Mouse (Mus musculus): Measurements from ENCODE around the gene Mef2a. TPM values are rescaled to one million over a fixed set of nuclear protein-coding genes. Genes with fewer than 3 reads are reported as not detected.

The Mef2a gene
- polyA plus RNA-seq, 1 experiment from 2014 or later: 31.6 TPM

- H3K4me1 ChIP-seq (ENCODE audit: control insufficient read depth, insufficient read depth, low read length): no peaks in the 10 kb centered on the region
- H3K4me2 ChIP-seq (ENCODE audit: low read depth): no peak overlapping the region
- WGBS: 88% methylated on average over 6 of the region's 6 CpGs
- no peaks in the 10 kb centered on the region for H3K27me3 ChIP-seq (ENCODE audit: control insufficient read depth, insufficient read depth, low read length)
- no peaks in the 10 kb centered on the region for H3K9me3 ChIP-seq (ENCODE audit: control insufficient read depth, low read length)
- H3K27ac ChIP-seq (ENCODE audit: low read depth, low read length): no peak overlapping the region
- no peak overlapping the region for H3K9ac ChIP-seq (ENCODE audit: low read length)
- no peak overlapping the region for H3K4me3 ChIP-seq (ENCODE audit: low read depth, low read length)
- ATAC-seq (ENCODE audit: insufficient read depth, low FRiP score, low TSS enrichment): no peak
- no peak for DNase-seq (ENCODE audit: low spot score)
- H3K36me3 ChIP-seq (ENCODE audit: control insufficient read depth, insufficient read depth, low read length): no peaks in the 10 kb centered on the region
Measured at GRCm38 (mm10) chr7:67353667-67354066, 19.0 kb downstream of the Mef2a start.

GRCm38 (mm10) chr7:67352989-67353388 lies 19.7 kb downstream of the Mef2a start:
- Histone ChIP-seq H3K9me3 (ENCODE audit: control insufficient read depth, low read length) (no peaks in the 10 kb centered on the region), H3K27me3 (ENCODE audit: control insufficient read depth, insufficient read depth, low read length) (no peaks in the 10 kb centered on the region), H3K36me3 (ENCODE audit: control insufficient read depth, insufficient read depth, low read length) (no peaks in the 10 kb centered on the region), H3K4me2 (ENCODE audit: low read depth) (no peak overlapping the region), H3K9ac (ENCODE audit: low read length) (no peak overlapping the region), H3K4me3 (ENCODE audit: low read depth, low read length) (no peak overlapping the region), H3K4me1 (ENCODE audit: control insufficient read depth, insufficient read depth, low read length) (no peaks in the 10 kb centered on the region), H3K27ac (ENCODE audit: low read depth, low read length) (no peak overlapping the region)
- no peak for ATAC-seq (ENCODE audit: insufficient read depth, low FRiP score, low TSS enrichment)
- WGBS: 74% methylated on average over 4 of the region's 4 CpGs
- no peak for DNase-seq (ENCODE audit: low spot score)

DNA sequence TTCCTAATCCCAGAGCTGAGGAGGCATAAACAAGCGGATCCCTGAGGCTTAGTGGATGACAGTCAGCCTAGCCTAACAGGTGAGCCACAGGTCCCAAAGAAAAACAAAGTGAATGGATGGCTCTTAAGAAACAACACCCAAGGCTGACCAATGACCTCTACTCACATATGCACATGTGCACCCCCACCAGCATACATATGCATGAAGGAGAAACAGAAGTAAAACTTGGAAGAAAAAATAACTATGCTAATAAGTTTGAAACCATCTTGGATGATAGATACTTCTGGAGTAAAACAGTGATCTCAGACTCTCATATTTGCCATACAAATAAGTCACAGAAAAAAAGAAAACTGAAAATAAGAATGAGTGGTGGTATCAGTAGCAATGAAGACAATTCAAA lies 28.2 kb downstream of the Mef2a start:
- no peak overlapping the region for H3K27ac ChIP-seq (ENCODE audit: low read depth, low read length)
- H3K36me3 ChIP-seq (ENCODE audit: control insufficient read depth, insufficient read depth, low read length): no peaks in the 10 kb centered on the region
- H3K4me2 ChIP-seq (ENCODE audit: low read depth): no peak overlapping the region
- no peaks in the 10 kb centered on the region for H3K4me1 ChIP-seq (ENCODE audit: control insufficient read depth, insufficient read depth, low read length)
- ATAC-seq (ENCODE audit: insufficient read depth, low FRiP score, low TSS enrichment) (no peak), DNase-seq (ENCODE audit: low spot score) (no peak)
- WGBS: 76% methylated on average over 1 of the region's 1 CpGs
- H3K4me3 ChIP-seq (ENCODE audit: low read depth, low read length): no peak overlapping the region
- no peaks in the 10 kb centered on the region for H3K9me3 ChIP-seq (ENCODE audit: control insufficient read depth, low read length)
- H3K9ac ChIP-seq (ENCODE audit: low read length): no peak overlapping the region
- no peaks in the 10 kb centered on the region for H3K27me3 ChIP-seq (ENCODE audit: control insufficient read depth, insufficient read depth, low read length)

- Histone ChIP-seq H3K4me2 (ENCODE audit: low read depth) (no peak overlapping the region), H3K27ac (ENCODE audit: low read depth, low read length) (no peak overlapping the region), H3K4me3 (ENCODE audit: low read depth, low read length) (no peak overlapping the region), H3K9ac (ENCODE audit: low read length) (no peak overlapping the region), H3K36me3 (ENCODE audit: control insufficient read depth, insufficient read depth, low read length) (no peaks in the 10 kb centered on the region), H3K9me3 (ENCODE audit: control insufficient read depth, low read length) (no peaks in the 10 kb centered on the region), H3K4me1 (ENCODE audit: control insufficient read depth, insufficient read depth, low read length) (no peaks in the 10 kb centered on the region), H3K27me3 (ENCODE audit: control insufficient read depth, insufficient read depth, low read length) (no peaks in the 10 kb centered on the region)
- 86% methylated on average over 7 of the region's 7 CpGs for WGBS
- DNase-seq (ENCODE audit: low spot score) (no peak), ATAC-seq (ENCODE audit: insufficient read depth, low FRiP score, low TSS enrichment) (no peak)
Measured at GRCm38 (mm10) chr7:67342067-67342625, 30.5 kb downstream of the Mef2a start.

DNA sequence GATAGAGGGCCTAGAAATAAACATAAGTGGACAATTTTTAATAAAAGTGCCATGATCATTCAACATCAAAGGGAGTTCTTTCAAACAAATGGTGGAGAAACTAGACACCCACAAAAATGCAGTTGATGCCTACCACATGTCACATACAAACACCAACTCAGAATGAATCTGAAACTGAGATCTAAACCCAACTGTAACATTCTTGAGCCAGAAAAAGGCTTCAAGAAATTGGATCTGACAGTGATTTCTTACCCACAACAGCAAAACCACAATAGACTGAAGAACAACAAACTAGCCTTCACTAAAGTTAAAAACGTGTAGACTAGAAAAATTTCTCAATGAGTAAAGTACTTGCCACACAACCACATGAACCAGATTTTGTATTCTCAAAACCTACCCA lies 52.3 kb downstream of the Mef2a start:
- no peak overlapping the region for H3K9ac ChIP-seq (ENCODE audit: low read length)
- no peak for DNase-seq (ENCODE audit: low spot score)
- H3K4me2 ChIP-seq (ENCODE audit: low read depth): no peak overlapping the region
- ATAC-seq (ENCODE audit: insufficient read depth, low FRiP score, low TSS enrichment): no peak
- no peaks in the 10 kb centered on the region for H3K36me3 ChIP-seq (ENCODE audit: control insufficient read depth, insufficient read depth, low read length)
- no peaks in the 10 kb centered on the region for H3K9me3 ChIP-seq (ENCODE audit: control insufficient read depth, low read length)
- 65% methylated on average over 1 of the region's 1 CpGs for WGBS
- H3K27ac ChIP-seq (ENCODE audit: low read depth, low read length): no peak overlapping the region
- no peaks in the 10 kb centered on the region for H3K27me3 ChIP-seq (ENCODE audit: control insufficient read depth, insufficient read depth, low read length)
- H3K4me3 ChIP-seq (ENCODE audit: low read depth, low read length): no peak overlapping the region
- H3K4me1 ChIP-seq (ENCODE audit: control insufficient read depth, insufficient read depth, low read length): no peaks in the 10 kb centered on the region

GRCm38 (mm10) chr7:67318697-67319096 lies 54.0 kb downstream of the Mef2a start:
- no peak for ATAC-seq (ENCODE audit: insufficient read depth, low FRiP score, low TSS enrichment)
- no peak for DNase-seq (ENCODE audit: low spot score)
- H3K36me3 ChIP-seq (ENCODE audit: control insufficient read depth, insufficient read depth, low read length): no peaks in the 10 kb centered on the region
- H3K9ac ChIP-seq (ENCODE audit: low read length): no peak overlapping the region
- no peak overlapping the region for H3K4me3 ChIP-seq (ENCODE audit: low read depth, low read length)
- no peaks in the 10 kb centered on the region for H3K27me3 ChIP-seq (ENCODE audit: control insufficient read depth, insufficient read depth, low read length)
- H3K4me1 ChIP-seq (ENCODE audit: control insufficient read depth, insufficient read depth, low read length): no peaks in the 10 kb centered on the region
- no peaks in the 10 kb centered on the region for H3K9me3 ChIP-seq (ENCODE audit: control insufficient read depth, low read length)
- H3K4me2 ChIP-seq (ENCODE audit: low read depth): no peak overlapping the region
- H3K27ac ChIP-seq (ENCODE audit: low read depth, low read length): no peak overlapping the region

GRCm38 (mm10) chr7:67313200-67313599 lies 59.5 kb downstream of the Mef2a start:
- H3K36me3 ChIP-seq (ENCODE audit: control insufficient read depth, insufficient read depth, low read length): no peaks in the 10 kb centered on the region
- no peaks in the 10 kb centered on the region for H3K9me3 ChIP-seq (ENCODE audit: control insufficient read depth, low read length)
- no peak overlapping the region for H3K9ac ChIP-seq (ENCODE audit: low read length)
- ATAC-seq (ENCODE audit: insufficient read depth, low FRiP score, low TSS enrichment) (no peak), DNase-seq (ENCODE audit: low spot score) (no peak)
- H3K4me2 ChIP-seq (ENCODE audit: low read depth): no peak overlapping the region
- no peaks in the 10 kb centered on the region for H3K4me1 ChIP-seq (ENCODE audit: control insufficient read depth, insufficient read depth, low read length)
- no peak overlapping the region for H3K27ac ChIP-seq (ENCODE audit: low read depth, low read length)
- whole genome bisulfite sequencing: 93% methylated on average over 3 of the region's 3 CpGs
- H3K27me3 ChIP-seq (ENCODE audit: control insufficient read depth, insufficient read depth, low read length): no peaks in the 10 kb centered on the region
- no peak overlapping the region for H3K4me3 ChIP-seq (ENCODE audit: low read depth, low read length)

DNA sequence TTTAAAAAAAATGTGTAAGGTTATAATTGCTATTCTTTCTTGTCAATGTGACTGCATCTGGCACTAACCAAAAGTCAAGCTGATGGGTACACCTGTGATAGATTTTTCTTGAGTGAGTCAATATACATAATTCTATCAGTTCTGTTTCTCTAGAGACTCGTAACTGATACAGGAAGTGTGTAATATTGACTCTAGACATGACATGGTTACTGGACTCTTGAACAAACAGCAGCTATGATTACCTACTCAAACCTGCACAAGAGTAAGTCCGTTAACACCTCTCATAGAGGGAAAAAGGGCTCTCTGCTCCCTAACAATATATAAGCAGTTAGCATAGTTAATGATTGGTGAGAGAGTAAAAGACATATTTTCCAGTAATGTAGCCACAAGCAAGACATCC lies 62.5 kb downstream of the Mef2a start:
- H3K4me3 ChIP-seq (ENCODE audit: low read depth, low read length): no peak overlapping the region
- WGBS: 92% methylated on average over 2 of the region's 2 CpGs
- H3K36me3 ChIP-seq (ENCODE audit: control insufficient read depth, insufficient read depth, low read length): no peaks in the 10 kb centered on the region
- ATAC-seq (ENCODE audit: insufficient read depth, low FRiP score, low TSS enrichment) (no peak), DNase-seq (ENCODE audit: low spot score) (no peak)
- H3K27ac ChIP-seq (ENCODE audit: low read depth, low read length): no peak overlapping the region
- H3K9me3 ChIP-seq (ENCODE audit: control insufficient read depth, low read length): no peaks in the 10 kb centered on the region
- no peaks in the 10 kb centered on the region for H3K27me3 ChIP-seq (ENCODE audit: control insufficient read depth, insufficient read depth, low read length)
- no peak overlapping the region for H3K9ac ChIP-seq (ENCODE audit: low read length)
- H3K4me2 ChIP-seq (ENCODE audit: low read depth): no peak overlapping the region
- no peaks in the 10 kb centered on the region for H3K4me1 ChIP-seq (ENCODE audit: control insufficient read depth, insufficient read depth, low read length)

- Histone ChIP-seq H3K4me1 (ENCODE audit: control insufficient read depth, insufficient read depth, low read length) (no peaks in the 10 kb centered on the region), H3K9me3 (ENCODE audit: control insufficient read depth, low read length) (no peaks in the 10 kb centered on the region), H3K27me3 (ENCODE audit: control insufficient read depth, insufficient read depth, low read length) (no peaks in the 10 kb centered on the region), H3K9ac (ENCODE audit: low read length) (no peak overlapping the region), H3K36me3 (ENCODE audit: control insufficient read depth, insufficient read depth, low read length) (no peaks in the 10 kb centered on the region), H3K4me3 (ENCODE audit: low read depth, low read length) (no peak overlapping the region), H3K27ac (ENCODE audit: low read depth, low read length) (no peak overlapping the region), H3K4me2 (ENCODE audit: low read depth) (no peak overlapping the region)
- DNase-seq (ENCODE audit: low spot score) (no peak), ATAC-seq (ENCODE audit: insufficient read depth, low FRiP score, low TSS enrichment) (no peak)
- WGBS: 96% methylated on average over 2 of the region's 2 CpGs
Measured at GRCm38 (mm10) chr7:67308102-67308501, 64.6 kb downstream of the Mef2a start.

Data from neural tube, embryonic 11.5 days (tissue).